Mouse (Mus musculus) CD4-positive naive resting alpha-beta T cell, adult 76 days (primary cell): ENCODE results near the gene Gm35315. TPM values are rescaled to one million over a fixed set of nuclear protein-coding genes. Genes with fewer than 3 reads are reported as not detected.

Experiments used
- total RNA-seq: library from RNA; stranded (reverse); gene quantifications from one replicate; pipeline ENCODE4 v1.2.4, GENCODE M21; 2023

The Gm35315 gene
- 0.32 TPM for total RNA-seq

GRCm38 (mm10) chr5:110094030-110094846, at the start of gene Gm35315:
Gm35315 (minus strand) TSS chr5:110094420.

GRCm38 (mm10) chr5:110135293-110136086, 41.3 kb upstream of the Gm35315 start, which contains the start of gene Chfr:
Chfr (plus strand) TSS chr5:110135842.

GRCm38 (mm10) chr5:110109991-110110441, 15.8 kb upstream of the Gm35315 start, which contains the start of gene Zfp605:
Zfp605 (plus strand) TSS chr5:110110092.

GRCm38 (mm10) chr5:110107581-110108304, 13.5 kb upstream of the Gm35315 start, which contains the start of gene Gtpbp6:
Gtpbp6 (minus strand) TSS chr5:110108197.

GRCm38 (mm10) chr5:110099656-110100580, 5.7 kb upstream of the Gm35315 start, which contains the start of gene Plcxd1:
Plcxd1 (plus strand) TSS chr5:110099969.

GRCm38 (mm10) chr5:110072413-110072812, 21.8 kb downstream of the Gm35315 start, which contains the start of gene Gm17655:
Gm17655 (minus strand) TSS chr5:110072513.

Other genes with a start within 250 kb of the Gm35315 start
- 15.4 TPM for gene Gm15446, start 171.0 kb downstream of the Gm35315 start, total RNA-seq
- gene Zfp932, start 97.9 kb downstream of the Gm35315 start, total RNA-seq: 18.3 TPM
- 13.7 TPM for gene Gm17655, start 21.9 kb downstream of the Gm35315 start, total RNA-seq
- gene Plcxd1, start 5.5 kb upstream of the Gm35315 start, total RNA-seq: 0.41 TPM
- 84.8 TPM for gene Gtpbp6, start 13.8 kb upstream of the Gm35315 start, total RNA-seq
- gene Zfp605, start 15.7 kb upstream of the Gm35315 start, total RNA-seq: 3.6 TPM
- gene Chfr, start 41.4 kb upstream of the Gm35315 start, total RNA-seq: 92.6 TPM
- 32.5 TPM for gene Golga3, start 82.3 kb upstream of the Gm35315 start, total RNA-seq
- 46.8 TPM for gene Ankle2, start 136.6 kb upstream of the Gm35315 start, total RNA-seq
- gene Pgam5, start 175.5 kb upstream of the Gm35315 start, total RNA-seq: 39.0 TPM
- gene Pxmp2, start 191.8 kb upstream of the Gm35315 start, total RNA-seq: 1.2 TPM
- gene Pole, start 191.9 kb upstream of the Gm35315 start, total RNA-seq: 6.1 TPM
- 0.29 TPM for gene P2rx2, start 248.8 kb upstream of the Gm35315 start, total RNA-seq